Mouse (Mus musculus) megakaryocyte, embryonic 14.5 days (primary cell): ENCODE measurements at regions not wholly inside any gene's neighbourhood (a gene's known extent, or its start where the extent isn't known, plus 50 kb on each side); places are given as distances from the start of the nearest gene placed in this dataset.
A peak's percentile ranks its signal among the peaks of the same experiment; 100 is the strongest.

Source experiments
- H3K27me3 ChIP-seq: replicated peaks from 2 replicates; pipeline ENCODE3; 2012; ENCODE audit warnings: inconsistent platforms
- H3K36me3 ChIP-seq: replicated peaks from 2 replicates; pipeline ENCODE3; 2012; ENCODE audit warnings: low read length, inconsistent platforms, mixed read lengths
- H3K4me1 ChIP-seq: 2 replicates; pipeline ENCODE4 v1.6.1; 2012; ENCODE audit warnings: inconsistent platforms
- H3K4me3 ChIP-seq: replicated peaks from 2 replicates; pipeline ENCODE3; 2012; ENCODE audit warnings: moderate library complexity, mild to moderate bottlenecking, inconsistent platforms
- H3K9me3 ChIP-seq: 2 replicates; pipeline ENCODE4 v1.6.1; 2012; ENCODE audit warnings: inconsistent platforms
- FLI1 ChIP-seq: IDR thresholded peaks from 2 replicates; pipeline ENCODE4 v1.6.1; 2012; ENCODE audit warnings: low read length, inconsistent platforms, mixed read lengths
- GATA1 ChIP-seq: IDR thresholded peaks from 3 replicates; pipeline ENCODE4 v1.6.1; 2012; ENCODE audit warnings: mixed read lengths, low read length, inconsistent platforms, borderline replicate concordance

GRCm38 (mm10) chr10:93374690-93374994 is 63.7 kb upstream of the Elk3 start:
- peaks cover 5% of the 10 kb centered on the region for H3K27me3 ChIP-seq
- H3K9me3 ChIP-seq, result no peaks in the 10 kb centered on the region
- H3K4me1 ChIP-seq, result peaks cover 32% of the 10 kb centered on the region
- TF ChIP-seq GATA1 (no peak), FLI1 (no peak)
- peak overlapping the region; percentile 83 for H3K4me3 ChIP-seq
- H3K36me3 ChIP-seq, result no peaks in the 10 kb centered on the region

- Histone ChIP-seq H3K4me1 (peaks cover 32% of the 10 kb centered on the region), H3K9me3 (no peaks in the 10 kb centered on the region), H3K4me3 (peak overlapping the region; percentile 83), H3K27me3 (peaks cover 5% of the 10 kb centered on the region), H3K36me3 (no peaks in the 10 kb centered on the region)
- TF ChIP-seq FLI1 (no peak), GATA1 (no peak)
These were observed 64.2 kb upstream of the Elk3 start for GRCm38 (mm10) chr10:93375007-93375711.

GRCm38 (mm10) chr10:93375771-93376170 is 64.8 kb upstream of the Elk3 start:
- no peak for TF ChIP-seq FLI1
- no peak for TF ChIP-seq GATA1
- Histone ChIP-seq H3K36me3 (no peaks in the 10 kb centered on the region), H3K9me3 (no peaks in the 10 kb centered on the region), H3K27me3 (peaks cover 5% of the 10 kb centered on the region), H3K4me1 (peaks cover 27% of the 10 kb centered on the region), H3K4me3 (no peak overlapping the region)

- H3K9me3 ChIP-seq, result no peaks in the 10 kb centered on the region
These were observed 65.6 kb upstream of the Elk3 start for GRCm38 (mm10) chr10:93376457-93376941.

GRCm38 (mm10) chr10:93389276-93389675 is 63.9 kb upstream of the Lta4h start:
- H3K36me3 ChIP-seq, result no peaks in the 10 kb centered on the region
- no peaks in the 10 kb centered on the region for H3K27me3 ChIP-seq
- H3K4me3 ChIP-seq, result no peak overlapping the region
- H3K4me1 ChIP-seq, result peaks cover 29% of the 10 kb centered on the region
- no peaks in the 10 kb centered on the region for H3K9me3 ChIP-seq
- TF ChIP-seq GATA1, result no peak
- no peak for TF ChIP-seq FLI1

More at GRCm38 (mm10) chr10:93376457-93376941, 65.6 kb upstream of the Elk3 start:
- H3K4me3 ChIP-seq, result no peak overlapping the region
- TF ChIP-seq GATA1 (no peak; the same call in 2 of the 3 replicates), FLI1 (no peak)
- H3K4me1 ChIP-seq, result peaks cover 27% of the 10 kb centered on the region
- no peaks in the 10 kb centered on the region for H3K36me3 ChIP-seq
- H3K27me3 ChIP-seq, result peaks cover 2% of the 10 kb centered on the region

- H3K4me3 ChIP-seq, result peak overlapping the region; percentile 64
- peaks cover 33% of the 10 kb centered on the region for H3K4me1 ChIP-seq
- no peaks in the 10 kb centered on the region for H3K9me3 ChIP-seq
- no peaks in the 10 kb centered on the region for H3K36me3 ChIP-seq
- no peak for TF ChIP-seq GATA1
- no peak for TF ChIP-seq FLI1
- H3K27me3 ChIP-seq, result no peaks in the 10 kb centered on the region
These were observed 61.9 kb upstream of the Lta4h start for GRCm38 (mm10) chr10:93391296-93391695.

GRCm38 (mm10) chr10:93393902-93394301 is 59.3 kb upstream of the Lta4h start:
- peaks cover 34% of the 10 kb centered on the region for H3K4me1 ChIP-seq

GRCm38 (mm10) chr10:93397711-93398110 is 55.5 kb upstream of the Lta4h start:
- H3K36me3 ChIP-seq, result no peaks in the 10 kb centered on the region
- no peak overlapping the region for H3K4me3 ChIP-seq
- no peak for TF ChIP-seq GATA1
- no peak for TF ChIP-seq FLI1
- H3K27me3 ChIP-seq, result no peaks in the 10 kb centered on the region
- peaks cover 14% of the 10 kb centered on the region for H3K4me1 ChIP-seq
- H3K9me3 ChIP-seq, result no peaks in the 10 kb centered on the region

More at GRCm38 (mm10) chr10:93393902-93394301, 59.3 kb upstream of the Lta4h start:
- H3K4me3 ChIP-seq, result no peak overlapping the region
- H3K27me3 ChIP-seq, result no peaks in the 10 kb centered on the region
- TF ChIP-seq FLI1 (no peak), GATA1 (no peak)
- H3K9me3 ChIP-seq, result no peaks in the 10 kb centered on the region
- H3K36me3 ChIP-seq, result no peaks in the 10 kb centered on the region

GRCm38 (mm10) chr10:93398531-93399320 is 54.5 kb upstream of the Lta4h start:
- H3K36me3 ChIP-seq, result no peaks in the 10 kb centered on the region
- no peaks in the 10 kb centered on the region for H3K9me3 ChIP-seq
- H3K4me1 ChIP-seq, result peaks cover 24% of the 10 kb centered on the region
- H3K27me3 ChIP-seq, result no peaks in the 10 kb centered on the region
- no peak overlapping the region for H3K4me3 ChIP-seq
- TF ChIP-seq GATA1 (no peak), FLI1 (no peak)
